Mouse (Mus musculus) kidney, adult 2 months (tissue): ENCODE results near the gene 4930595D18Rik.

Experiments used
- CTCF ChIP-seq: fragments of 200-500 bp; conservative IDR thresholded peaks from 2 replicates; pipeline ENCODE4 v1.5.1; 2011; ENCODE audit warnings: low read depth, mild to moderate bottlenecking, control low read depth, low read length, moderate library complexity, mixed read lengths; ENCODE audit not compliant: insufficient read depth, insufficient read length
- POLR2A ChIP-seq: fragments of 200-500 bp; IDR thresholded peaks from one replicate; pipeline ENCODE4 v1.6.1; 2011; ENCODE audit warnings: low read depth, low read length, control low read depth

DNA sequence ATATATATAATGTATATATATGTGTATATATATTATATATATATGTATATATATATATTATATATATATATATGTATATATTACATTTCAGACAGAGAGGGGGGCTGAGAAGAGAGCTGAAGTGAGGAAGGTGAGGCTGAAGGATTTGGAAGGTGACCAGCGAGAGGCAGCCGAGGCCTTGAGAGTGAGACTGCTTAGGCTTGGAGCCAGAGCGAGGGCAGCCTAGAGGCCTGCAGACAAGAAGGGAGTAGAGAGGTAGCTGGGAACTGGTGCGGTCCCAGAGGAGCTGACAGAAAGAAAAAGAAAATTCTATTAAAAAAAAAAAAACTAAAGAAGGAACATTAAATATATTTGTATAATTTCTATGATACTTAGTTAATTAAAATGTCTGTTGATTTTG lies 15.4 kb downstream of the 4930595D18Rik start:
- no peak for TF ChIP-seq POLR2A
- no peak for TF ChIP-seq CTCF
